Mouse (Mus musculus) bone marrow macrophage, adult 2 months (primary cell): ENCODE measurements around the gene Phldb1.

Source experiments
- CTCF ChIP-seq: IDR thresholded peaks from 2 replicates; pipeline ENCODE4 v1.5.1; 2012; ENCODE audit warnings: low read depth, mild to moderate bottlenecking, low read length, moderate library complexity
- POLR2A ChIP-seq: IDR thresholded peaks from 2 replicates; pipeline ENCODE4 v1.6.1; 2012; ENCODE audit warnings: mild to moderate bottlenecking, low read depth, low read length, borderline replicate concordance

DNA sequence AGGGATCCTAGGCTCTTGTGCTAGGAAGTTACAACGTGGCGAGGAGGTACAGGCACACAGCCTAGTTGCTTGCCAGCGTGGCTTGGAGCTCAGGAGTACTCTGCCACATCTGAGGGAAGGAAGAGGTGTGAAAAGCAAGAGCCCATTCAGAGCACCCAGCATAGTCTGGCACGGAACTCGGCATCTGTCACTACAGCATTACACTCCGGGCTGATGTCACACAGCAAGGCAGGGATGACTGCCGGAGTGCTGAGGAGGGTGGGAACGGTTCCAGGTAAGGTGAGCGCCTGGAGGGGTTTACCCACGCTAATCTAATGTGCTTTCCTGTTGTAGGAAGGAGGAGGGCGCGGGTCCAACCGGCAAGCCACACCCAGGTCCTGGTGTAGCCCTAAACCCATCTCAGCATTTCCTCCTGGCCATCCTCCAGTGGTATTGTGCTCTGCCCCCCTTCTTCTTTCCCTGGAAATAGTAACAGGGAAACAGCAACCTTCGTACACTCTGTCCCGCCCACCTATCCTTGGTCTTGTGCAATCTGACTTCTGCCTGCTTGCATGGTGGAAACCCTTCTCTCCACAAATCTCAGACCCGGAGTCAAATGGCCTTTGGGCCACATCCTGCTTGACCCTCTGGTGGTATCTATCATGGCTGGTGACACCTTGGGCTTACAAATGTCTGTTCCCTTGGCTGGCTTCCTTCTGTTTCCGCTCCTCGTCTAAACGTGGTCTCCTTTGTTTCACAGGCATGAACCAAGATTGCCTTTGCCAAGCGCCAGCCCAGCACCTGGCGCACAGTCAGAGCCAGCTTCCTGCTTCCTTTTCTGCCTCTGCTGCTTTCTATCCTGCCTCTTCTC, 43.1 kb downstream of the Phldb1 start:
- TF ChIP-seq POLR2A (no peak), CTCF (no peak)
